Mouse (Mus musculus): ENCODE results near the gene Rnase12.

Gene Rnase12

GRCm38 (mm10) chr14:51085086-51085485 lies 27.6 kb upstream of the Rnase12 start:
- DNase-seq (ENCODE audit: low spot score), result no peak

- DNase-seq (ENCODE audit: low spot score), result no peak
These were observed 26.3 kb upstream of the Rnase12 start for GRCm38 (mm10) chr14:51083805-51084204.

GRCm38 (mm10) chr14:51082599-51083581 lies 25.4 kb upstream of the Rnase12 start:
- peak; percentile 88 for DNase-seq (ENCODE audit: low spot score)

- DNase-seq (ENCODE audit: low spot score), result no peak
These were observed 23.6 kb upstream of the Rnase12 start for GRCm38 (mm10) chr14:51081035-51081434.

- no peak for DNase-seq (ENCODE audit: low spot score)
These were observed 21.7 kb upstream of the Rnase12 start for GRCm38 (mm10) chr14:51079180-51079579.

- DNase-seq (ENCODE audit: low spot score), result no peak
These were observed 16.9 kb upstream of the Rnase12 start, which contains the start of gene Olfr750 for GRCm38 (mm10) chr14:51074335-51074734. Gene Olfr750, minus strand, starts transcription at chr14:51074435.

GRCm38 (mm10) chr14:51069617-51070016 lies 12.2 kb upstream of the Rnase12 start:
- peak; percentile 53 for DNase-seq (ENCODE audit: low spot score)

- no peak for DNase-seq (ENCODE audit: low spot score)
These were observed 11.5 kb upstream of the Rnase12 start for GRCm38 (mm10) chr14:51068956-51069355.

GRCm38 (mm10) chr14:51060761-51061160 lies 3.3 kb upstream of the Rnase12 start:
- DNase-seq (ENCODE audit: low spot score), result no peak

GRCm38 (mm10) chr14:51054243-51055237 lies 2.9 kb downstream of the Rnase12 start:
- peak; percentile 62 for DNase-seq (ENCODE audit: low spot score)

- DNase-seq (ENCODE audit: low spot score), result no peak
These were observed 4.3 kb downstream of the Rnase12 start for GRCm38 (mm10) chr14:51053176-51053575.

GRCm38 (mm10) chr14:51051941-51052340 lies 5.5 kb downstream of the Rnase12 start:
- no peak for DNase-seq (ENCODE audit: low spot score)

GRCm38 (mm10) chr14:51050063-51050462 lies 7.4 kb downstream of the Rnase12 start, which contains the start of gene Rnase11:
Gene Rnase11, minus strand, starts transcription at chr14:51050163.
- DNase-seq (ENCODE audit: low spot score), result no peak

GRCm38 (mm10) chr14:51047846-51048245 lies 9.6 kb downstream of the Rnase12 start:
- no peak for DNase-seq (ENCODE audit: low spot score)

GRCm38 (mm10) chr14:51041769-51042168 lies 15.7 kb downstream of the Rnase12 start, which contains the start of gene Rnase9:
Gene Rnase9, minus strand, starts transcription at chr14:51041869.
- DNase-seq (ENCODE audit: low spot score), result no peak

GRCm38 (mm10) chr14:51036214-51036613 lies 21.2 kb downstream of the Rnase12 start:
- no peak for DNase-seq (ENCODE audit: low spot score)

- no peak for DNase-seq (ENCODE audit: low spot score)
These were observed 22.3 kb downstream of the Rnase12 start for GRCm38 (mm10) chr14:51035206-51035605.

GRCm38 (mm10) chr14:51027387-51028155 lies 29.9 kb downstream of the Rnase12 start:
- no peak for DNase-seq (ENCODE audit: low spot score)

GRCm38 (mm10) chr14:51026391-51027133 lies 30.9 kb downstream of the Rnase12 start:
- DNase-seq (ENCODE audit: low spot score), result peak; percentile 88

GRCm38 (mm10) chr14:51024820-51025219 lies 32.6 kb downstream of the Rnase12 start:
- peak; percentile 19 for DNase-seq (ENCODE audit: low spot score)

- no peak for DNase-seq (ENCODE audit: low spot score)
These were observed 34.0 kb downstream of the Rnase12 start for GRCm38 (mm10) chr14:51023457-51023856.
